Mouse (Mus musculus): Measurements from ENCODE around the gene Nkapd1. TPM values are rescaled to one million over a fixed set of nuclear protein-coding genes. Genes with fewer than 3 reads are reported as not detected.

The Nkapd1 gene
- polyA plus RNA-seq, 1 experiment from 2014 or later = 25.9 TPM

DNA sequence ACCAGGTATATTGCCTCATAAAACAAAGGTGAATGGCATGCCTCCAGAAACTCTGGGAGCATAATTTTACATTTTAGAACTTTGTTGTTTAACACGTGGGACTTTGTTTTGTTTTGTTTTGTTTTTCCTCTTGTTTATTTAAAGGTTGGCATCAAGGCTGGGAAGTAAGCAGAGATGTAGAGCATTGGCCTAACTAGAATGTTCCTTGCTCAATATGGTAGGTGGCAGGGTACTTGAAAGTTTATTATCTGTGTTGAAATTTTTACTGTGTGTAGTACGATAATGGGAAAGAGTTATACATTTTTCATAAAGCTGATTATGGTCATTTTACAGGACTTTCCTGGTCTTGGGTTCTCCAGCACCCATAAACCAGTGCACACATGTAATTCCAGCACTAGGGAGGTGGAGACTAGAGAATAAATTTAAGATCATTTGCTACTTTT, 55.3 kb downstream of the Nkapd1 start:
- Histone ChIP-seq H3K36me3 (no peaks in the 10 kb centered on the region), H3K27me3 (no peaks in the 10 kb centered on the region), H3K9me3 (no peaks in the 10 kb centered on the region; the same call in 1 of the 2 replicates), H3K9ac (no peak overlapping the region), H3K4me2 (no peak overlapping the region), H3K4me3 (no peak overlapping the region), H3K27ac (no peak overlapping the region), H3K4me1 (replicated peaks) (no peaks in the 10 kb centered on the region)
- no peak for ATAC-seq (ENCODE audit: low FRiP score)
- 87% methylated on average over 2 of the region's 2 CpGs for WGBS

DNA sequence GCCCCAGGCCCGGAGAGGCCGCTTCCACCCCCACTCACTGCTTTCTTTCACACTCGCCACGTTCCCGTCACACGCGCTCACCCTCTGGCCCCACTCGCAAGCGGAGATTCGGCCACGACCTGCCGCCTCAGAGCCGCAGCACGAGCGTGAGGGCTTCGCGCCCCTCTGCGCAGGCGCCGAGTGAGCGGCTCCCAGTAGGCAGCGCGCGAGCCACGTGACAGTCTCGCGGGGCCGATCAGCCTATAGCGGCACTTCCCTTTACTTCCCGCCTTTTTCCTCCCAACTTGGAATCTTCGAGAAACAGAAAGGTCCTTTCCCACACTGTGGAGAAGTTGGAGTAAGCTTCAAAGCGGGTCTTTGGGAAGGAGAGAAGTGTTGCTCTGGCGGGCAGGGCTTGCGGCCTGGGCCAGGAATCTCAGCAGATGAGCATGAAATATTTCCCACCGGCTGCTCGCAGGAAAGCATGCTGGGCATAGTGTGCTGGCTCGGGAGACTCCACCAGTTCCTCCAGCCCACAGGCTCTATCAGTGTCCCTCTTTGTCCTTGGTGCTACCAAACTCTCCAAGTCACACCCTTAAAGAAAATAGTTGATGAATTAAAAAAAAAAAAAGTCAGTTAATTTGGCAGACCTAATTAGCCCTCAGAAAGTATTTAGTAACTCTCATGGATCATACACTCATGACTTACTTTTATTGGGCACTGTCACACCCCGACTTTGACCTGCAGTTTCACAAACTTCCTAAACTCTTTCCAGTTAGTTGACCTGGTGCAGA, 55.9 kb downstream of the Nkapd1 start, which contains the start of gene Tex12:
Gene Tex12 (minus strand): TSS at position 181 of the 773 bp plus-strand sequence.
- no peak within 1 kb of the TSS for H3K4me2 ChIP-seq
- ATAC-seq (ENCODE audit: low FRiP score) = no peak
- H3K9me3 ChIP-seq = no peaks in the 10 kb centered on the region; the same call in 1 of the 2 replicates
- H3K4me1 ChIP-seq (replicated peaks) = no peaks in the 10 kb centered on the region
- H3K4me3 ChIP-seq = no peak within 1 kb of the TSS
- no peak within 1 kb of the TSS for H3K27ac ChIP-seq
- H3K27me3 ChIP-seq = no peaks in the 10 kb centered on the region
- WGBS = 88% methylated on average over 38 of the region's 38 CpGs
- H3K9ac ChIP-seq = no peak within 1 kb of the TSS
- H3K36me3 ChIP-seq = no peaks in the 10 kb centered on the region

Other genes starting within 250 kb of the Nkapd1 start
- gene Plet1, start 122.9 kb downstream of the Nkapd1 start, polyA plus RNA-seq (2015; fragmentation: Nextera tagmentation; extraction: Ambion mirVana) = 0.48 and 0.63 TPM in 2 replicates
- 119 and 128 TPM in 2 replicates for gene Pts, start 88.7 kb downstream of the Nkapd1 start, polyA plus RNA-seq (2015; fragmentation: Nextera tagmentation; extraction: Ambion mirVana)
- gene Il18, start 62.6 kb downstream of the Nkapd1 start, polyA plus RNA-seq (2015; fragmentation: Nextera tagmentation; extraction: Ambion mirVana) = 17.3 and 17.9 TPM in 2 replicates
- gene Bco2, start 62.3 kb downstream of the Nkapd1 start, polyA plus RNA-seq (2015; fragmentation: Nextera tagmentation; extraction: Ambion mirVana) = 0.30 and 0.35 TPM in 2 replicates
- gene Tex12, start 56.1 kb downstream of the Nkapd1 start, polyA plus RNA-seq (2015; fragmentation: Nextera tagmentation; extraction: Ambion mirVana) = 0.22 and 0.38 TPM in 2 replicates
- 221 and 228 TPM in 2 replicates for gene Sdhd, start 13.7 kb downstream of the Nkapd1 start, polyA plus RNA-seq (2015; fragmentation: Nextera tagmentation; extraction: Ambion mirVana)
- 373 and 382 TPM in 2 replicates for gene Timm8b, start 13.6 kb downstream of the Nkapd1 start, polyA plus RNA-seq (2015; fragmentation: Nextera tagmentation; extraction: Ambion mirVana)
- gene Pih1d2, start 143 bp downstream of the Nkapd1 start, polyA plus RNA-seq (2015; fragmentation: Nextera tagmentation; extraction: Ambion mirVana) = 5.7 and 7.5 TPM in 2 replicates
- gene Dlat, start 42.3 kb upstream of the Nkapd1 start, polyA plus RNA-seq (2015; fragmentation: Nextera tagmentation; extraction: Ambion mirVana) = 45.0 and 46.3 TPM in 2 replicates
- gene Dixdc1, start 122.1 kb upstream of the Nkapd1 start, polyA plus RNA-seq (2015; fragmentation: Nextera tagmentation; extraction: Ambion mirVana) = 35.0 and 36.4 TPM in 2 replicates
- gene 2310030G06Rik, start 129.1 kb upstream of the Nkapd1 start, polyA plus RNA-seq (2015; fragmentation: Nextera tagmentation; extraction: Ambion mirVana) = 1.1 and 1.9 TPM in 2 replicates
- gene Cryab, start 133.9 kb upstream of the Nkapd1 start, polyA plus RNA-seq (2015; fragmentation: Nextera tagmentation; extraction: Ambion mirVana) = 10.7 and 11.3 TPM in 2 replicates
- 1.3 and 1.7 TPM in 2 replicates for gene Hspb2, start 134.9 kb upstream of the Nkapd1 start, polyA plus RNA-seq (2015; fragmentation: Nextera tagmentation; extraction: Ambion mirVana)
- 11.5 and 12.3 TPM in 2 replicates for gene Fdxacb1, start 150.8 kb upstream of the Nkapd1 start, polyA plus RNA-seq (2015; fragmentation: Nextera tagmentation; extraction: Ambion mirVana)
- gene Alg9, start 157.6 kb upstream of the Nkapd1 start, polyA plus RNA-seq (2015; fragmentation: Nextera tagmentation; extraction: Ambion mirVana) = 47.2 and 53.7 TPM in 2 replicates
- 60.4 and 64.6 TPM in 2 replicates for gene 1110032A03Rik, start 158.1 kb upstream of the Nkapd1 start, polyA plus RNA-seq (2015; fragmentation: Nextera tagmentation; extraction: Ambion mirVana)
- 53.5 and 54.4 TPM in 2 replicates for gene Ppp2r1b, start 227.8 kb upstream of the Nkapd1 start, polyA plus RNA-seq (2015; fragmentation: Nextera tagmentation; extraction: Ambion mirVana)

All from hindbrain, embryonic 13.5 days (tissue).